Mouse (Mus musculus): ENCODE measurements at regions not wholly inside any gene's neighbourhood (a gene's known extent, or its start where the extent isn't known, plus 50 kb on each side); places are given as distances from the start of the nearest gene placed in this dataset.
A peak's percentile ranks its signal among the peaks of the same experiment; 100 is the strongest.

DNA sequence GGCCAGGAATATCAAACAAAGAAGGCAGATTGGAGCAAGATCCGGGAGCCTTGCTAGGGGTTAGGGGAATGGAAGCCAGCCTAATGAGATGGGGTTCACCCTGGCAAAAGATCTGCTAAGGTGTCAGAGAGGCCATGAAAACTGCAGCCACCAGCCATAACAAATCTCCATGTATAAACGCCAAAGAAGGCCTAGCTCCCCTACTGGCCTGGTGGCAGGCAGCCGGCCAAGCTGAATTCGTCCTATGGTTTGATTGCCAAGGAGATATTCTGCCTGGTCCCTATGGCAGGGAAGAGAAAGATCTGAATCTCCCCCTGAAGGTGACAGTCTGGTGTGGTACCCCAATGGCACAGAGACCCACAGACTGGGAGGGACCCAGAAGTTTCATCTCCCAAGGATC, 104.8 kb upstream of the E030018B13Rik start:
- no peak overlapping the region for H3K27ac ChIP-seq
- ATAC-seq (replicated peaks; ENCODE audit: low FRiP score, low read depth) (no peak), DNase-seq (ENCODE audit: low spot score) (no peak)
- H3K4me2 ChIP-seq (ENCODE audit: low read length), result no peak overlapping the region
- no peaks in the 10 kb centered on the region for H3K4me1 ChIP-seq (replicated peaks; ENCODE audit: insufficient read depth, low read length)
- no peak for TF ChIP-seq CTCF (IDR thresholded peaks at IDR 0.05; ENCODE audit: low read depth)
- no peaks in the 10 kb centered on the region for H3K27me3 ChIP-seq (ENCODE audit: insufficient read depth, low read length)
- no peak overlapping the region for H3K4me3 ChIP-seq (replicated peaks; ENCODE audit: low read depth, low read length)
- H3K9me3 ChIP-seq (replicated peaks; ENCODE audit: low read length), result no peaks in the 10 kb centered on the region
- no peak overlapping the region for H3K9ac ChIP-seq (ENCODE audit: low read depth, low read length)
- WGBS, result 83% methylated on average over 4 of the region's 4 CpGs
- no peaks in the 10 kb centered on the region for H3K36me3 ChIP-seq (ENCODE audit: insufficient read depth, low read length)

DNA sequence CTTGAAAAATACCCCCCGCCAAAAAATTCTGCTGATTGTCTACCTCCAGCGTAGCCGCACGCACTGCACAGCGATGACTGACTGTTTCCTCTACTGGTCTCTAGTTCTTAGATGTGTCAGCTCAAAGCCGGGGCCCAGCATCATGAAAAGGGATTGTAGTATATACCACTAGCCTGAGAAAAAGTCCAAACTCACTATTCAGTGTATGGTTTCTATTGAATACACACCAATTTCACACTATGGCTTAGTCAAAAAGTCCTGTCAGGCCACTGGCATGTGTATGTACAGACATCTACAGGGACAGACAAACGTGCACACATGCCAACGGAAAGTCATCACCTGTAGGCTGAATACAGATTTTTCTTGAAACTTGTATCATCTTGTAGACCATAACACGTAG, 101.1 kb upstream of the E030018B13Rik start:
- no peaks in the 10 kb centered on the region for H3K4me1 ChIP-seq (replicated peaks; ENCODE audit: insufficient read depth, low read length)
- no peaks in the 10 kb centered on the region for H3K27me3 ChIP-seq (ENCODE audit: insufficient read depth, low read length)
- H3K4me3 ChIP-seq (replicated peaks; ENCODE audit: low read depth, low read length), result no peak overlapping the region
- no peak overlapping the region for H3K9ac ChIP-seq (ENCODE audit: low read depth, low read length)
- no peak overlapping the region for H3K27ac ChIP-seq
- ATAC-seq (replicated peaks; ENCODE audit: low FRiP score, low read depth) (no peak), DNase-seq (ENCODE audit: low spot score) (no peak)
- no peak overlapping the region for H3K4me2 ChIP-seq (ENCODE audit: low read length)
- no peaks in the 10 kb centered on the region for H3K36me3 ChIP-seq (ENCODE audit: insufficient read depth, low read length)
- 94% methylated on average over 9 of the region's 9 CpGs for WGBS
- no peak for TF ChIP-seq CTCF (IDR thresholded peaks at IDR 0.05; ENCODE audit: low read depth)
- no peaks in the 10 kb centered on the region for H3K9me3 ChIP-seq (replicated peaks; ENCODE audit: low read length)

- no peaks in the 10 kb centered on the region for H3K4me1 ChIP-seq (replicated peaks; ENCODE audit: insufficient read depth, low read length)
- TF ChIP-seq CTCF (IDR thresholded peaks at IDR 0.05; ENCODE audit: low read depth), result no peak
- no peaks in the 10 kb centered on the region for H3K9me3 ChIP-seq (replicated peaks; ENCODE audit: low read length)
- ATAC-seq (replicated peaks; ENCODE audit: low FRiP score, low read depth) (no peak; the same call in 1 of the 2 replicates), DNase-seq (ENCODE audit: low spot score) (peak; percentile 57)
- H3K27me3 ChIP-seq (ENCODE audit: insufficient read depth, low read length), result no peaks in the 10 kb centered on the region
- H3K4me2 ChIP-seq (ENCODE audit: low read length), result no peak overlapping the region
- H3K4me3 ChIP-seq (replicated peaks; ENCODE audit: low read depth, low read length), result no peak overlapping the region
- no peaks in the 10 kb centered on the region for H3K36me3 ChIP-seq (ENCODE audit: insufficient read depth, low read length)
- H3K9ac ChIP-seq (ENCODE audit: low read depth, low read length), result no peak overlapping the region
- WGBS, result 45% methylated on average over 10 of the region's 10 CpGs
- peak overlapping the region; percentile 71 for H3K27ac ChIP-seq
Measured at GRCm38 (mm10) chr7:63816056-63816941, 100.4 kb upstream of the E030018B13Rik start.

GRCm38 (mm10) chr7:63817476-63817875, 99.2 kb upstream of the E030018B13Rik start:
- H3K9ac ChIP-seq (ENCODE audit: low read depth, low read length), result no peak overlapping the region
- no peaks in the 10 kb centered on the region for H3K36me3 ChIP-seq (ENCODE audit: insufficient read depth, low read length)
- no peak overlapping the region for H3K4me2 ChIP-seq (ENCODE audit: low read length)
- WGBS, result 81% methylated on average over 1 of the region's 1 CpGs
- DNase-seq (ENCODE audit: low spot score) (no peak), ATAC-seq (replicated peaks; ENCODE audit: low FRiP score, low read depth) (0 out of 2 replicates have a peak, but pooled peaks have one; percentile 13)
- H3K27me3 ChIP-seq (ENCODE audit: insufficient read depth, low read length), result no peaks in the 10 kb centered on the region
- H3K27ac ChIP-seq, result no peak overlapping the region
- TF ChIP-seq CTCF (IDR thresholded peaks at IDR 0.05; ENCODE audit: low read depth), result no peak
- no peak overlapping the region for H3K4me3 ChIP-seq (replicated peaks; ENCODE audit: low read depth, low read length)
- H3K9me3 ChIP-seq (replicated peaks; ENCODE audit: low read length), result no peaks in the 10 kb centered on the region
- no peaks in the 10 kb centered on the region for H3K4me1 ChIP-seq (replicated peaks; ENCODE audit: insufficient read depth, low read length)

GRCm38 (mm10) chr7:63818105-63818504, 98.6 kb upstream of the E030018B13Rik start:
- WGBS, result 87% methylated on average over 3 of the region's 3 CpGs
- no peak for TF ChIP-seq CTCF (IDR thresholded peaks at IDR 0.05; ENCODE audit: low read depth)
- Histone ChIP-seq H3K36me3 (ENCODE audit: insufficient read depth, low read length) (no peaks in the 10 kb centered on the region), H3K9me3 (replicated peaks; ENCODE audit: low read length) (no peaks in the 10 kb centered on the region), H3K9ac (ENCODE audit: low read depth, low read length) (no peak overlapping the region), H3K27ac (no peak overlapping the region), H3K4me2 (ENCODE audit: low read length) (no peak overlapping the region), H3K4me1 (replicated peaks; ENCODE audit: insufficient read depth, low read length) (no peaks in the 10 kb centered on the region), H3K27me3 (ENCODE audit: insufficient read depth, low read length) (no peaks in the 10 kb centered on the region), H3K4me3 (replicated peaks; ENCODE audit: low read depth, low read length) (no peak overlapping the region)
- DNase-seq (ENCODE audit: low spot score), result no peak
- no peak for ATAC-seq (replicated peaks; ENCODE audit: low FRiP score, low read depth)

- H3K9ac ChIP-seq (ENCODE audit: low read depth, low read length), result no peak overlapping the region
- no peak overlapping the region for H3K4me3 ChIP-seq (replicated peaks; ENCODE audit: low read depth, low read length)
- H3K27ac ChIP-seq, result no peak overlapping the region
- no peaks in the 10 kb centered on the region for H3K27me3 ChIP-seq (ENCODE audit: insufficient read depth, low read length)
- 90% methylated on average over 1 of the region's 1 CpGs for WGBS
- H3K36me3 ChIP-seq (ENCODE audit: insufficient read depth, low read length), result no peaks in the 10 kb centered on the region
- no peaks in the 10 kb centered on the region for H3K9me3 ChIP-seq (replicated peaks; ENCODE audit: low read length)
- H3K4me2 ChIP-seq (ENCODE audit: low read length), result no peak overlapping the region
- DNase-seq (ENCODE audit: low spot score), result no peak
- ATAC-seq (replicated peaks; ENCODE audit: low FRiP score, low read depth), result no peak
- no peaks in the 10 kb centered on the region; the same call in 1 of the 2 replicates for H3K4me1 ChIP-seq (replicated peaks; ENCODE audit: insufficient read depth, low read length)
- TF ChIP-seq CTCF (IDR thresholded peaks at IDR 0.05; ENCODE audit: low read depth), result no peak
Measured at GRCm38 (mm10) chr7:63820286-63820685, 96.4 kb upstream of the E030018B13Rik start.
